Mouse (Mus musculus): Measurements from ENCODE around the gene Galk2. TPM values are rescaled to one million over a fixed set of nuclear protein-coding genes. Genes with fewer than 3 reads are reported as not detected.

Gene Galk2
- polyA plus RNA-seq, 1 experiment from 2014 or later, result 33.2 TPM

- no peak for ATAC-seq
- Histone ChIP-seq H3K4me1 (ENCODE audit: control insufficient read depth, insufficient read depth, low read length) (no peaks in the 10 kb centered on the region), H3K9me3 (replicated peaks; ENCODE audit: control insufficient read depth, low read length, poor library complexity, severe bottlenecking) (no peaks in the 10 kb centered on the region), H3K4me2 (ENCODE audit: low read length) (no peak overlapping the region), H3K27me3 (ENCODE audit: control insufficient read depth, insufficient read depth, low read depth, low read length) (no peaks in the 10 kb centered on the region), H3K9ac (ENCODE audit: low read depth, low read length) (no peak overlapping the region), H3K27ac (ENCODE audit: low read length) (no peak overlapping the region), H3K36me3 (ENCODE audit: control insufficient read depth, insufficient read depth, low read length) (peaks cover 29% of the 10 kb centered on the region), H3K4me3 (ENCODE audit: low read depth, low read length) (no peak overlapping the region)
- 82% methylated on average over 2 of the region's 2 CpGs for WGBS
Observed at GRCm38 (mm10) chr2:125838708-125839284, 20.1 kb upstream of the Galk2 start.

GRCm38 (mm10) chr2:125851237-125851636, 7.7 kb upstream of the Galk2 start:
- 88% methylated on average over 2 of the region's 2 CpGs for WGBS
- ATAC-seq, result no peak

GRCm38 (mm10) chr2:125857707-125858106, 1.2 kb upstream of the Galk2 start:
- ATAC-seq, result no peak
- Histone ChIP-seq H3K9me3 (replicated peaks; ENCODE audit: control insufficient read depth, low read length, poor library complexity, severe bottlenecking) (no peaks in the 10 kb centered on the region), H3K4me1 (ENCODE audit: control insufficient read depth, insufficient read depth, low read length) (peaks cover 22% of the 10 kb centered on the region), H3K36me3 (ENCODE audit: control insufficient read depth, insufficient read depth, low read length) (no peaks in the 10 kb centered on the region), H3K4me3 (ENCODE audit: low read depth, low read length) (peak overlapping the region; percentile 98), H3K27ac (ENCODE audit: low read length) (no peak overlapping the region), H3K9ac (ENCODE audit: low read depth, low read length) (no peak overlapping the region), H3K4me2 (ENCODE audit: low read length) (peak overlapping the region; percentile 72), H3K27me3 (ENCODE audit: control insufficient read depth, insufficient read depth, low read depth, low read length) (no peaks in the 10 kb centered on the region)
- WGBS, result 53% methylated on average over 3 of the region's 3 CpGs

More at GRCm38 (mm10) chr2:125851237-125851636, 7.7 kb upstream of the Galk2 start:
- Histone ChIP-seq H3K27me3 (ENCODE audit: control insufficient read depth, insufficient read depth, low read depth, low read length) (no peaks in the 10 kb centered on the region), H3K36me3 (ENCODE audit: control insufficient read depth, insufficient read depth, low read length) (peaks cover 6% of the 10 kb centered on the region), H3K9me3 (replicated peaks; ENCODE audit: control insufficient read depth, low read length, poor library complexity, severe bottlenecking) (no peaks in the 10 kb centered on the region), H3K4me2 (ENCODE audit: low read length) (no peak overlapping the region), H3K9ac (ENCODE audit: low read depth, low read length) (no peak overlapping the region), H3K27ac (ENCODE audit: low read length) (no peak overlapping the region), H3K4me3 (ENCODE audit: low read depth, low read length) (no peak overlapping the region), H3K4me1 (ENCODE audit: control insufficient read depth, insufficient read depth, low read length) (peaks cover 8% of the 10 kb centered on the region)

GRCm38 (mm10) chr2:125863799-125864198, 4.9 kb downstream of the Galk2 start:
- H3K27ac ChIP-seq (ENCODE audit: low read length), result no peak overlapping the region
- no peaks in the 10 kb centered on the region for H3K9me3 ChIP-seq (replicated peaks; ENCODE audit: control insufficient read depth, low read length, poor library complexity, severe bottlenecking)
- H3K27me3 ChIP-seq (ENCODE audit: control insufficient read depth, insufficient read depth, low read depth, low read length), result no peaks in the 10 kb centered on the region
- 88% methylated on average over 3 of the region's 3 CpGs for WGBS
- no peak for ATAC-seq
- H3K4me1 ChIP-seq (ENCODE audit: control insufficient read depth, insufficient read depth, low read length), result peaks cover 16% of the 10 kb centered on the region; the same call in 1 of the 2 replicates
- no peak overlapping the region for H3K4me2 ChIP-seq (ENCODE audit: low read length)
- no peak overlapping the region for H3K4me3 ChIP-seq (ENCODE audit: low read depth, low read length)
- no peak overlapping the region for H3K9ac ChIP-seq (ENCODE audit: low read depth, low read length)
- H3K36me3 ChIP-seq (ENCODE audit: control insufficient read depth, insufficient read depth, low read length), result no peaks in the 10 kb centered on the region

- no peak overlapping the region for H3K4me2 ChIP-seq (ENCODE audit: low read length)
- no peak for ATAC-seq
- H3K36me3 ChIP-seq (ENCODE audit: control insufficient read depth, insufficient read depth, low read length), result no peaks in the 10 kb centered on the region
- no peak overlapping the region for H3K9ac ChIP-seq (ENCODE audit: low read depth, low read length)
- H3K4me1 ChIP-seq (ENCODE audit: control insufficient read depth, insufficient read depth, low read length), result peaks cover 16% of the 10 kb centered on the region; the same call in 1 of the 2 replicates
- H3K4me3 ChIP-seq (ENCODE audit: low read depth, low read length), result no peak overlapping the region
- WGBS, result 87% methylated on average over 1 of the region's 1 CpGs
- no peak overlapping the region for H3K27ac ChIP-seq (ENCODE audit: low read length)
- no peaks in the 10 kb centered on the region for H3K27me3 ChIP-seq (ENCODE audit: control insufficient read depth, insufficient read depth, low read depth, low read length)
- no peaks in the 10 kb centered on the region for H3K9me3 ChIP-seq (replicated peaks; ENCODE audit: control insufficient read depth, low read length, poor library complexity, severe bottlenecking)
Observed at GRCm38 (mm10) chr2:125864551-125864950, 5.6 kb downstream of the Galk2 start.

GRCm38 (mm10) chr2:125865585-125865984, 6.7 kb downstream of the Galk2 start:
- no peaks in the 10 kb centered on the region for H3K36me3 ChIP-seq (ENCODE audit: control insufficient read depth, insufficient read depth, low read length)
- no peak for ATAC-seq
- no peak overlapping the region for H3K27ac ChIP-seq (ENCODE audit: low read length)
- peak overlapping the region; percentile 74 for H3K4me2 ChIP-seq (ENCODE audit: low read length)
- no peaks in the 10 kb centered on the region for H3K9me3 ChIP-seq (replicated peaks; ENCODE audit: control insufficient read depth, low read length, poor library complexity, severe bottlenecking)
- peaks cover 14% of the 10 kb centered on the region; the same call in 1 of the 2 replicates for H3K4me1 ChIP-seq (ENCODE audit: control insufficient read depth, insufficient read depth, low read length)
- H3K9ac ChIP-seq (ENCODE audit: low read depth, low read length), result no peak overlapping the region
- H3K27me3 ChIP-seq (ENCODE audit: control insufficient read depth, insufficient read depth, low read depth, low read length), result no peaks in the 10 kb centered on the region
- peak overlapping the region; percentile 54 for H3K4me3 ChIP-seq (ENCODE audit: low read depth, low read length)

GRCm38 (mm10) chr2:125866058-125866740, 7.3 kb downstream of the Galk2 start:
- ATAC-seq, result peak; percentile 91
- H3K4me2 ChIP-seq (ENCODE audit: low read length), result peak overlapping the region; percentile 74
- H3K4me1 ChIP-seq (ENCODE audit: control insufficient read depth, insufficient read depth, low read length), result peaks cover 14% of the 10 kb centered on the region; the same call in 1 of the 2 replicates
- peak overlapping the region; percentile 54 for H3K4me3 ChIP-seq (ENCODE audit: low read depth, low read length)
- H3K9ac ChIP-seq (ENCODE audit: low read depth, low read length), result peak overlapping the region; percentile 73
- H3K36me3 ChIP-seq (ENCODE audit: control insufficient read depth, insufficient read depth, low read length), result no peaks in the 10 kb centered on the region
- 5% methylated on average over 23 of the region's 23 CpGs for WGBS
- H3K27ac ChIP-seq (ENCODE audit: low read length), result peak overlapping the region; percentile 74
- no peaks in the 10 kb centered on the region for H3K9me3 ChIP-seq (replicated peaks; ENCODE audit: control insufficient read depth, low read length, poor library complexity, severe bottlenecking)
- no peaks in the 10 kb centered on the region for H3K27me3 ChIP-seq (ENCODE audit: control insufficient read depth, insufficient read depth, low read depth, low read length)

- WGBS, result 78% methylated on average over 3 of the region's 3 CpGs
- no peak overlapping the region for H3K27ac ChIP-seq (ENCODE audit: low read length)
Observed at GRCm38 (mm10) chr2:125868301-125868700, 9.4 kb downstream of the Galk2 start.

GRCm38 (mm10) chr2:125870159-125870558, 11.2 kb downstream of the Galk2 start:
- no peaks in the 10 kb centered on the region for H3K36me3 ChIP-seq (ENCODE audit: control insufficient read depth, insufficient read depth, low read length)
- no peak overlapping the region for H3K4me3 ChIP-seq (ENCODE audit: low read depth, low read length)
- 86% methylated on average over 3 of the region's 3 CpGs for WGBS
- H3K9me3 ChIP-seq (replicated peaks; ENCODE audit: control insufficient read depth, low read length, poor library complexity, severe bottlenecking), result no peaks in the 10 kb centered on the region
- H3K27ac ChIP-seq (ENCODE audit: low read length), result no peak overlapping the region
- peaks cover 14% of the 10 kb centered on the region; the same call in 1 of the 2 replicates for H3K4me1 ChIP-seq (ENCODE audit: control insufficient read depth, insufficient read depth, low read length)
- no peak overlapping the region for H3K9ac ChIP-seq (ENCODE audit: low read depth, low read length)
- no peak overlapping the region for H3K4me2 ChIP-seq (ENCODE audit: low read length)
- H3K27me3 ChIP-seq (ENCODE audit: control insufficient read depth, insufficient read depth, low read depth, low read length), result no peaks in the 10 kb centered on the region
- no peak for ATAC-seq

More at GRCm38 (mm10) chr2:125868301-125868700, 9.4 kb downstream of the Galk2 start:
- Histone ChIP-seq H3K4me3 (ENCODE audit: low read depth, low read length) (no peak overlapping the region), H3K36me3 (ENCODE audit: control insufficient read depth, insufficient read depth, low read length) (no peaks in the 10 kb centered on the region), H3K4me1 (ENCODE audit: control insufficient read depth, insufficient read depth, low read length) (peaks cover 14% of the 10 kb centered on the region; the same call in 1 of the 2 replicates), H3K27me3 (ENCODE audit: control insufficient read depth, insufficient read depth, low read depth, low read length) (no peaks in the 10 kb centered on the region), H3K4me2 (ENCODE audit: low read length) (no peak overlapping the region), H3K9me3 (replicated peaks; ENCODE audit: control insufficient read depth, low read length, poor library complexity, severe bottlenecking) (no peaks in the 10 kb centered on the region), H3K9ac (ENCODE audit: low read depth, low read length) (no peak overlapping the region)
- no peak for ATAC-seq

Data from midbrain, embryonic 16.5 days (tissue).